Mouse (Mus musculus): ENCODE measurements around the gene Tgfbr2. TPM values are rescaled to one million over a fixed set of nuclear protein-coding genes. Genes with fewer than 3 reads are reported as not detected.

Gene Tgfbr2
- polyA plus RNA-seq, 1 experiment from 2014 or later: 6.9 TPM

- no peaks in the 10 kb centered on the region for H3K27me3 ChIP-seq (replicated peaks)
- no peaks in the 10 kb centered on the region for H3K9me3 ChIP-seq (replicated peaks)
- H3K36me3 ChIP-seq: peaks cover 24% of the 10 kb centered on the region
- no peak overlapping the region for H3K9ac ChIP-seq
- H3K4me3 ChIP-seq: no peak overlapping the region
- H3K4me1 ChIP-seq: peaks cover 16% of the 10 kb centered on the region
- peak overlapping the region; percentile 45; the same call in 1 of the 2 replicates for H3K27ac ChIP-seq
- WGBS (ENCODE audit: insufficient replicate concordance): 61% methylated on average over 6 of the region's 6 CpGs
- ATAC-seq: no peak
- H3K4me2 ChIP-seq: no peak overlapping the region
Measured at GRCm38 (mm10) chr9:116122544-116122943, 52.6 kb downstream of the Tgfbr2 start.

GRCm38 (mm10) chr9:116121472-116121871, 53.7 kb downstream of the Tgfbr2 start:
- WGBS (ENCODE audit: insufficient replicate concordance): 75% methylated on average over 7 of the region's 7 CpGs
- no peak overlapping the region for H3K9ac ChIP-seq
- no peak overlapping the region for H3K4me2 ChIP-seq
- no peaks in the 10 kb centered on the region for H3K27me3 ChIP-seq (replicated peaks)
- H3K4me1 ChIP-seq: peaks cover 16% of the 10 kb centered on the region
- no peak overlapping the region for H3K4me3 ChIP-seq
- peaks cover 22% of the 10 kb centered on the region for H3K36me3 ChIP-seq
- ATAC-seq: no peak
- no peak overlapping the region for H3K27ac ChIP-seq
- no peaks in the 10 kb centered on the region for H3K9me3 ChIP-seq (replicated peaks)

GRCm38 (mm10) chr9:116119990-116120389, 55.2 kb downstream of the Tgfbr2 start:
- WGBS (ENCODE audit: insufficient replicate concordance): 64% methylated on average over 7 of the region's 7 CpGs
- H3K4me3 ChIP-seq: no peak overlapping the region
- peaks cover 16% of the 10 kb centered on the region for H3K4me1 ChIP-seq
- no peak overlapping the region for H3K9ac ChIP-seq
- peaks cover 8% of the 10 kb centered on the region for H3K36me3 ChIP-seq
- H3K27ac ChIP-seq: no peak overlapping the region
- H3K27me3 ChIP-seq (replicated peaks): no peaks in the 10 kb centered on the region
- no peaks in the 10 kb centered on the region for H3K9me3 ChIP-seq (replicated peaks)
- ATAC-seq: no peak
- H3K4me2 ChIP-seq: no peak overlapping the region

DNA sequence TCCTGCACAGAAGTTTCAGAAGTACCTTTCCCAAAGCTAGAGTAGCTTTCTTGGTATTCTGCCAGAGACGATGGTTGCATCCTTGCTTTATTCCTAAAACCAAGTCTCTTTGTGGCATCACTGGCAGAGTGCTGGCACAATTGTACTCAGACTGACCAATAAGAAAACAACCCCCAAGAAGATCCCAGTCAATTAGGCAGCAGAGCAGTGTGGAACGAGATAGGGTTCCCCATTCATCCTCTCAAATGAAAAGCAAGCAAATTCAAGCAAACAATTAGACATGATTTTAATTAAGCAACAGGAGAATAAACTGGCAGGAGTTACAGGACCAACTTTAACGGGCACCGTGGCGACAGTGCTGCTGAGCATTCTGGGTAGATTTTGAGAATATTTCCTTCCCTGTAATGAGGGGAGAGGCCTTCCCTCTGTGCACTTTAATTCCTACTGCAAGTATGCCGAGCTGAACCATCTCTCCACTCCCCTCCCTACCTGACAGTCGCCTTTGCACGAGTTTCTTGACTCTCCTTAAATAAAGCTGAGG, 56.8 kb downstream of the Tgfbr2 start:
- no peak overlapping the region for H3K9ac ChIP-seq
- 74% methylated on average over 8 of the region's 8 CpGs for WGBS (ENCODE audit: insufficient replicate concordance)

DNA sequence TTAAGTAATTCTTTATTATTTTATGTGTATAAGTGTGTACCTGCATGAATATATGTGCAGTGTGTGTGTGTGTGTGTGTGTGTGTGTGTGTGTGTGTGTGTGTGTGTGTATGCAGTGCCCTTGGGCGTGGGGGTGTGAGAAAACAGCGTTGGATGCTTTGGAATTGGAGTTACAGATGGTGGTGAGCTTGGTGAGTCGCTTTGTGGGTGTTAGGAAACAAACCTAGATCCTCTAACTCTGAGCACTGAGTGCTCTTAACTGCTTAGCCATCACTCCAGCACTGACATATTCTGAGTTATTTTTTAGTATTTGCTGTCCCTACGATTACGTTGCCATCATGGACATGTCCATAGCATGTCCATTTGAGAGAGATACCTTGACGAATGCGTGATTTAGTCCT, 59.3 kb downstream of the Tgfbr2 start:
- WGBS (ENCODE audit: insufficient replicate concordance): 79% methylated on average over 7 of the region's 7 CpGs
- H3K4me3 ChIP-seq: no peak overlapping the region
- H3K9me3 ChIP-seq (replicated peaks): no peaks in the 10 kb centered on the region
- no peak overlapping the region for H3K4me2 ChIP-seq
- peaks cover 16% of the 10 kb centered on the region for H3K4me1 ChIP-seq
- H3K36me3 ChIP-seq: peaks cover 8% of the 10 kb centered on the region; the same call in 1 of the 2 replicates
- H3K27ac ChIP-seq: no peak overlapping the region
- H3K27me3 ChIP-seq (replicated peaks): no peaks in the 10 kb centered on the region
- no peak overlapping the region for H3K9ac ChIP-seq
- no peak for ATAC-seq

More for the DNA sequence above, 56.8 kb downstream of the Tgfbr2 start:
- no peak for ATAC-seq
- Histone ChIP-seq H3K36me3 (peaks cover 2% of the 10 kb centered on the region; the same call in 1 of the 2 replicates), H3K4me3 (no peak overlapping the region), H3K4me1 (peaks cover 12% of the 10 kb centered on the region), H3K27me3 (replicated peaks) (no peaks in the 10 kb centered on the region), H3K27ac (no peak overlapping the region), H3K9me3 (replicated peaks) (no peaks in the 10 kb centered on the region), H3K4me2 (no peak overlapping the region)

GRCm38 (mm10) chr9:116114339-116114738, 60.8 kb downstream of the Tgfbr2 start:
- Histone ChIP-seq H3K9me3 (replicated peaks) (no peaks in the 10 kb centered on the region), H3K9ac (no peak overlapping the region), H3K4me3 (no peak overlapping the region), H3K4me2 (no peak overlapping the region), H3K36me3 (peaks cover 24% of the 10 kb centered on the region), H3K4me1 (peaks cover 18% of the 10 kb centered on the region), H3K27ac (no peak overlapping the region), H3K27me3 (replicated peaks) (no peaks in the 10 kb centered on the region)
- no peak for ATAC-seq
- WGBS (ENCODE audit: insufficient replicate concordance): 37% methylated on average over 4 of the region's 4 CpGs

DNA sequence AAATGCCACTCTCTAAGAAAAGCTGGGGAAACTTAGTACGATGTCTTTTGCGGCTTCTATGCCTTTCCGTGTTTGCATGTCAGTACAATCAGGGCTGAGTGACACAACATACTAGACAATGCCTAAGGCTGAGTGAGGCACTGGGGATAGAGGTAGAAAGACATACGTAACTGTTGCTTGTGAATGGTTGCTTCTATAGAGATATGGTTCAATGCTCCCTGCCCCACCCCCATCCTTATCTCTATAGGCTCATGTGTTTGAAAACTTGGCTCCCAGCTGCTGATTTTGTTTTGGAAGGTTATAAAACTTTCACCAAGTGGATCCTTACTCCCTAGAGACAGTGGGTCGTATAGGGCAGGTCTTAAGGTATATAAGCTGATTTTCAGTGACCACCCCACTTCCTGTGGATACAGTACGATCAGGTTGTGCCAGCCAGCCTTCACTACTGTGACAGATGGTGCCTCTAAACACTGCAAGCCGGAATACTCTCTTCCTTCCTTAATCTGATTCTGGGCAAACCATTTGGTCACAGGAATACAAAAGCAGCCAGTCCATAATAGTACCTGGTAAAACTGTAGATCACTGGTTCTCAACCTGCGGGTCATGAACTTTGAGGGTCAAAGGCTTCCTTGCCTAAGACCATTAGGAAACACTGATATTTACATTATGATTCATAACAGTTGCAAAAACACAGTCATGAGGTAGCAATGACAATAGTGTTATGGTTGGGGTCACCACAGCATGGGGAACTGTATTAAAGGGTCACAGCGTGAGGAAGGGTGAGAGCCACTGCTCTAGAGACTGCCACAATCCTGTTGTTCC, 63.8 kb downstream of the Tgfbr2 start:
- 50% methylated on average over 9 of the region's 9 CpGs for WGBS (ENCODE audit: insufficient replicate concordance)
- 0 out of 2 replicates have a peak overlapping the region, but pooled peaks have one; percentile 4 for H3K4me2 ChIP-seq
- H3K4me1 ChIP-seq: peaks cover 18% of the 10 kb centered on the region
- H3K9ac ChIP-seq: no peak overlapping the region
- peaks cover 49% of the 10 kb centered on the region for H3K36me3 ChIP-seq
- no peak overlapping the region for H3K4me3 ChIP-seq
- 0 out of 2 replicates have a peak overlapping the region, but pooled peaks have one; percentile 20 for H3K27ac ChIP-seq
- peak; percentile 82 for ATAC-seq
- no peaks in the 10 kb centered on the region for H3K27me3 ChIP-seq (replicated peaks)
- no peaks in the 10 kb centered on the region for H3K9me3 ChIP-seq (replicated peaks)

DNA sequence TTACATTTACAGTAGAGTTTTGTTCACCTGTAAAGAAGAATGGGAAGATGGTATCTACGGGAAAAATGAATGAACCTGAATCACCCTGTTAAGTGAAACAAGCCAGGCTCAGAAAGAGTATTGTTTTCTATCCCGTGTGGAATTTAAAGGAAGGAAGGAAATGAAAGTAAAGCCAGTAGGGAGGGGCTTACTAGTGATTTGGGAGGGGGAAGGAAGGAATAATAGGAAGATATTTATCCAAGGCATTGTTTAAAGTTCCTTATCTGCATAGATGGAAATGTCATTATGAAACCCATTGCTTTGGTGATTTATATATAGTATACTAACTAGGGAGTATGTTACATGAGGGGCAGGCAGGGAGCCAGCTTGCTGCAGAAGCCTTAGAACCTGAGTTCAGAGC, 66.4 kb downstream of the Tgfbr2 start:
- Histone ChIP-seq H3K36me3 (peaks cover 59% of the 10 kb centered on the region), H3K4me1 (peaks cover 18% of the 10 kb centered on the region), H3K9me3 (replicated peaks) (no peaks in the 10 kb centered on the region), H3K4me2 (no peak overlapping the region), H3K27ac (no peak overlapping the region), H3K27me3 (replicated peaks) (no peaks in the 10 kb centered on the region), H3K4me3 (no peak overlapping the region), H3K9ac (no peak overlapping the region)
- ATAC-seq: no peak
- 52% methylated on average over 2 of the region's 2 CpGs for WGBS (ENCODE audit: insufficient replicate concordance)

DNA sequence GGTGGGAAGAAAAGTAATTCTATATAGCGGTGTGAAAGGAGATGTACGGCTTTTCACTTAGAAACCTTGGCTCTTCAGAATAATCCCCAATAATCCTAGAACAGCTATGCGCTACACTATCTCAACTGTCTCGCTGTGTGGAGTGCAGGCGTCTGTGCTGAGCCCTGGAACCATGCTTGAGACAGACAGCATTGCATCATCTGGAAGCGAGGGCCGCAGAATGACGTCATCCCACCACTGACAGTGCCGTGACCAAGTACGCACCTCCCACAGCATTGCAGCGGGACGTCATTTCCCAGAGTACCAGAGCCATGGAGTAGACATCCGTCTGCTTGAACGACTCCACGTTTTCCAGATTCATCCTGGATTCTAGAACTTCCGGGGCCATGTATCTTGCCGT, 70.4 kb downstream of the Tgfbr2 start:
- Histone ChIP-seq H3K9me3 (replicated peaks) (no peaks in the 10 kb centered on the region), H3K9ac (no peak overlapping the region), H3K4me3 (no peak overlapping the region), H3K36me3 (peaks cover 53% of the 10 kb centered on the region), H3K27ac (no peak overlapping the region), H3K27me3 (replicated peaks) (no peaks in the 10 kb centered on the region), H3K4me2 (no peak overlapping the region), H3K4me1 (no peaks in the 10 kb centered on the region)
- no peak for ATAC-seq
- 83% methylated on average over 17 of the region's 17 CpGs for WGBS (ENCODE audit: insufficient replicate concordance)

- ATAC-seq: no peak
- H3K4me2 ChIP-seq: no peak overlapping the region
- WGBS (ENCODE audit: insufficient replicate concordance): 52% methylated on average over 11 of the region's 11 CpGs
- no peak overlapping the region for H3K27ac ChIP-seq
- H3K4me1 ChIP-seq: no peaks in the 10 kb centered on the region; the same call in 1 of the 2 replicates
- no peaks in the 10 kb centered on the region for H3K9me3 ChIP-seq (replicated peaks)
- H3K4me3 ChIP-seq: no peak overlapping the region
- H3K27me3 ChIP-seq (replicated peaks): no peaks in the 10 kb centered on the region
- H3K36me3 ChIP-seq: peaks cover 32% of the 10 kb centered on the region
- H3K9ac ChIP-seq: no peak overlapping the region
Measured at GRCm38 (mm10) chr9:116101842-116102241, 73.3 kb downstream of the Tgfbr2 start.

DNA sequence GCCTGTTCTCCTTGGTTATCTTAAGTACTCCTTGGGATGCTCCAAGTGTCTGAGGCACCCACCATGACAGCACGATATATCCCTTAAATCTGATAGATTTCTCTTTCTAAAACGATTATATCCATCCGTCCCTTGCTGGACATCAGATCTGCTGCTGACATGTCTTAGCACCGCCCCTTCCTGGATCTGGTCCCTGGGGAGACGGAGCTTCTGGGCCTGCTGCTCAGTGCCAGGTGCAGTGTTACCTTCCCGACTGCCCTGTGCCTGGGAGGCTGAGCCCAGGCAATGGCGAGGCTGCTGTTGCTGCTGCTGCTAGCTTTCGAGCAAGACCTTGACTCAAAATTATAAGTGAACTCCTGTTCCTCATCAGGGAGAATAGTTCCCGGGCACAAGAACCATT, 75.1 kb downstream of the Tgfbr2 start:
- H3K27ac ChIP-seq: no peak overlapping the region
- no peak overlapping the region for H3K4me3 ChIP-seq
- no peak overlapping the region for H3K4me2 ChIP-seq
- H3K9me3 ChIP-seq (replicated peaks): no peaks in the 10 kb centered on the region
- no peak overlapping the region for H3K9ac ChIP-seq
- WGBS (ENCODE audit: insufficient replicate concordance): 67% methylated on average over 9 of the region's 9 CpGs
- ATAC-seq: no peak
- peaks cover 24% of the 10 kb centered on the region for H3K36me3 ChIP-seq
- H3K27me3 ChIP-seq (replicated peaks): no peaks in the 10 kb centered on the region
- no peaks in the 10 kb centered on the region; the same call in 1 of the 2 replicates for H3K4me1 ChIP-seq

- Histone ChIP-seq H3K27ac (no peak overlapping the region), H3K9me3 (replicated peaks) (no peaks in the 10 kb centered on the region), H3K27me3 (replicated peaks) (no peaks in the 10 kb centered on the region), H3K4me2 (no peak overlapping the region), H3K9ac (no peak overlapping the region), H3K4me1 (no peaks in the 10 kb centered on the region; the same call in 1 of the 2 replicates), H3K36me3 (peaks cover 20% of the 10 kb centered on the region), H3K4me3 (no peak overlapping the region)
- ATAC-seq: no peak
- WGBS (ENCODE audit: insufficient replicate concordance): 77% methylated on average over 6 of the region's 6 CpGs
Measured at GRCm38 (mm10) chr9:116099596-116099993, 75.6 kb downstream of the Tgfbr2 start.
